Mouse (Mus musculus): Measurements from ENCODE around the gene Car5b.

Gene Car5b

DNA sequence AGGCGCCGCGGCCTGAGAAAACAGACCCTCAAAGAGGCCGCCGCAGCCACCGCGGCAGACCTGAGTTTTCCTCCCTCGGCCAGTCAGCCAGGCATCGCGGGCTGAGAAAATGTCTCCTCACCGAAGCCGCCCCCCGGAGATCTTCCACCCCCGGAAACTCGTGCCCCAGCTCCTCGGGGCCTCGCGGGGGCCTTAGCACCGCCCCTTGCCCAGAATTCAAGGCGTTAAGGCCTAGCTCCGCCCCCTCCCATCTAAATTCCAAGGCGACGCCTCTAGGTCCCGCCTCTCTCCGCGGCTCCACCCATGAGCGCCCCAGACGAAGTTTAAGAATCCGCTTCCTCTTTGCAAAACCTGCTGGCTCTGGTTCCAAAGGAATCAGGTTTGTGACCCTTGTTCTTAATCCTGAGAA, 69.3 kb downstream of the Car5b start, which contains the start of gene Zrsr2:
Gene Zrsr2 (minus strand): TSS at position 195 of the 409 bp plus-strand sequence.
- peak; percentile 94 for DNase-seq (ENCODE audit: low read depth)

DNA sequence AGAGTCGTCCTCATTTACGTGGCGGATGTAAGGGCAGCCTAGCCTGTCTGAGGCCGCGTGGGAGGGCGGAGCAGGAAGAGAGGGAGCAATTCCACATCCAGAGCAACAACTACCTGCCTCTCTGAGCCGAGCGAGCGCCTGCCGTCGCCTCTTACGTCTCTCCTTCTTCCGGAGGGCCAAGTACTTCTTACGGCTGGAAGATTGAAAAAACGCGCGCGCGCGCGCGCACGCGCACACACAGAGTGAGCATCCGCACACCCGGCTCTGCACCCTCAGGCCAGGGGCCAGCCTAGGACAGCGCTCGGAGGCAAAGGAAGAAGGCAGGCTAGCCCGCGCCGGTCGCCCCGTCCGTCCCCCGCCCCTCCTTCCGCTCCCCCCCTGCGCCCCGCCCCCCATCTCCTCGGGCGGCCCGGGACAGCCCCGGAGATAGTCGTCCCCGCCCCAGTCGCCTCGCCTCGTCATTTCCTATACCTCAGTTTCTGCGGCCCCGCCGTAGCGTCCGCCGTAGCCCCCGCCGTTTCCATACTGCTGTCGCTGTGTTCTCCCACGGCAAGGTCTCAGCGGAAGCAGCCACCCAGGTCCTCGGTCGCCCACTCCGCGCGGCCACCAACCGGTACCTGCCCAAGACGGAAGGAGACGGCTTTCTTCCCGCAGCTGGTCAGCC, 69.9 kb downstream of the Car5b start:
- DNase-seq (ENCODE audit: low read depth) = peak; percentile 79

GRCm38 (mm10) chrX:163957381-163957780, 70.4 kb downstream of the Car5b start:
- no peak for DNase-seq (ENCODE audit: low read depth)

DNA sequence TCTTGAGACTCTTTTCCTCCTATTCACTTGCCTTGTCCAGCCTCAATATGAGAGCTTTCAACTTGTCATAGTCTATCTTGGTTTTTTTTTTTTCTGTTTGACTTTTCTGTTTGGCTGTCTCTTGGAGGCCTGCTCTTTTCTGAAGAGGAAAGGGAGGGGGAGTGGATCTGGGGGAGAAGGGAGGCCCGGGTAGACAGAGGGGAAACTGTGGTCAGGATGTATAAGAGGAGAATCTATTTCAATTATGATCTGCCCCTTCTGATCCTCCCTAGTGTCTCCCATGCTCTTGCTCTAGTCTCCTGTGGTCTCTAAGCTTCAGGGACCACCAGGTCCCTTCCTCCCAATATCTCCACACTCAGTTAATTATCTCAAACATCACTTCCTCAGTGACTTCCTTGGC, 76.2 kb downstream of the Car5b start:
- DNase-seq (ENCODE audit: low read depth) = peak; percentile 51

- DNase-seq (ENCODE audit: low read depth) = no peak
Measured at GRCm38 (mm10) chrX:163944381-163944780, 83.4 kb downstream of the Car5b start.

GRCm38 (mm10) chrX:163938587-163938986, 89.2 kb downstream of the Car5b start:
- DNase-seq (ENCODE audit: low read depth) = peak; percentile 32

- DNase-seq (ENCODE audit: low read depth) = no peak
Measured at GRCm38 (mm10) chrX:163934731-163935130, 93.1 kb downstream of the Car5b start.

GRCm38 (mm10) chrX:163929550-163929949, 98.2 kb downstream of the Car5b start:
- no peak for DNase-seq (ENCODE audit: low read depth)

Data from 416B (cell line).